32 mouse cellular contexts compared by ENCODE assay signal in genomic region chrY:90729816-90730303, GRCm38 (mm10). TPM values are rescaled to one million over a fixed set of nuclear protein-coding genes. Genes with fewer than 3 reads are reported as not detected.
DNase-seq lines count a peak whose midpoint lies in the region; TF ChIP-seq lines count a peak whose summit lies in the region.
"Not testable (repeated sequence)": the region's sequence is repeated elsewhere in the genome, so short reads cannot be mapped to it uniquely, and the experiment has no call there.
"Had no signal": no experiment of that assay in that cellular context is flagged by ENCODE, and none has a peak within 500 bp of the region (broad histone marks: within the 10 kb centered on the region; RNA-seq: fewer than 3 reads in every experiment).

No protein-coding gene starts in this region.

- not testable (repeated sequence) for TF ChIP-seq POLR2A in ES-Bruce4 (IDR thresholded peaks at IDR 0.05; ENCODE audit: insufficient read depth, low read length); MEL (IDR thresholded peaks at IDR 0.05; ENCODE audit: control insufficient read depth in 1 of 2, insufficient read depth in 1 of 2, low read depth in 1 of 2, low read length in 2 of 2, poor library complexity in 1 of 2)

- H3K9ac ChIP-seq in ES-Bruce4 (ENCODE audit: low read depth, poor library complexity, severe bottlenecking); MEL (ENCODE audit: control insufficient read depth, low read depth, low read length, poor library complexity, severe bottlenecking): not testable (repeated sequence)

- 0 out of 2 replicates have a peak overlapping the region, but pooled peaks have one; percentile 51 for H3K27ac ChIP-seq in ES-Bruce4 (ENCODE audit: insufficient read depth, low read length)
- not testable (repeated sequence) for H3K27ac ChIP-seq in MEL (ENCODE audit: control insufficient read depth, low read depth, low read length)

- TF ChIP-seq EP300 in ES-Bruce4 (IDR thresholded peaks at IDR 0.05; ENCODE audit: insufficient read depth, low read depth, low read length); MEL (IDR thresholded peaks at IDR 0.05; ENCODE audit: low read depth in 1 of 2, low read length in 2 of 2): not testable (repeated sequence)

- H3K9me3 ChIP-seq in ES-Bruce4 (replicated peaks; ENCODE audit: control insufficient read depth, insufficient read depth, low read length, poor library complexity, severe bottlenecking), result peaks cover 50% of the 10 kb centered on the region
- not testable (repeated sequence) for H3K9me3 ChIP-seq in MEL (replicated peaks; ENCODE audit: insufficient read depth, low read length)

- H3K27me3 ChIP-seq in ES-Bruce4 (ENCODE audit: control insufficient read depth, insufficient read depth, low read length, poor library complexity, severe bottlenecking); MEL (ENCODE audit: control insufficient read depth in 1 of 2, insufficient read depth in 2 of 2, low read length in 2 of 2): not testable (repeated sequence)

- DNase-seq in B cell, adult 2 months, result peak; percentile 85 to 86
- DNase-seq in MEL (ENCODE audit: low read depth, low spot score) (peak; percentile 22), R1 (ENCODE audit: low read depth, low spot score) (peak; percentile 83)
- DNase-seq in forelimb bud, embryonic 11.5 days (ENCODE audit: low read depth, low spot score), result peak; percentile 36
- DNase-seq in retina, postnatal 1 day, result peak; percentile 0

- H3K4me1 ChIP-seq in ES-Bruce4 (ENCODE audit: control insufficient read depth, insufficient read depth, low read length); MEL (ENCODE audit: control insufficient read depth in 1 of 2, insufficient read depth in 2 of 2, low read length in 2 of 2): not testable (repeated sequence)

- TF ChIP-seq RAD21 in MEL (IDR thresholded peaks at IDR 0.05; ENCODE audit: low read depth, low read length), result not testable (repeated sequence)

- H3K79me2 ChIP-seq in MEL (ENCODE audit: control insufficient read depth, insufficient read depth, low read length, poor library complexity), result not testable (repeated sequence)

- H3K4me3 ChIP-seq in ES-Bruce4 (ENCODE audit: low read depth, low read length); MEL (ENCODE audit: control insufficient read depth in 1 of 2, insufficient read depth in 1 of 2, low read depth in 2 of 2, low read length in 2 of 2): not testable (repeated sequence)

- TF ChIP-seq CTCF in ES-Bruce4 (IDR thresholded peaks at IDR 0.05; ENCODE audit: low read depth, low read length); MEL (IDR thresholded peaks at IDR 0.05 in 2 of 3, conservative IDR thresholded peaks at IDR 0.05 in 1 of 3; ENCODE audit: control insufficient read depth in 1 of 3, insufficient read depth in 1 of 3, low read depth in 2 of 3, low read length in 3 of 3, poor library complexity in 1 of 3, severe bottlenecking in 1 of 3): not testable (repeated sequence)

- H3K36me3 ChIP-seq in ES-Bruce4 (ENCODE audit: control insufficient read depth, insufficient read depth, low read length, poor library complexity, severe bottlenecking), result peaks cover 48% of the 10 kb centered on the region
- H3K36me3 ChIP-seq in MEL (ENCODE audit: control insufficient read depth in 1 of 2, insufficient read depth in 2 of 2, low read length in 2 of 2), result not testable (repeated sequence)

RNA-seq across cellular contexts. Expression of gene Gm21860, which starts 24.8 kb away (rescaled TPM):
- polyA plus RNA-seq in ES-Bruce4 (2011; ENCODE audit: insufficient read depth, insufficient read length, low read depth, missing spikeins) (not detected in 2 replicates), MEL (2012; ENCODE audit: insufficient read depth in 1 of 2, insufficient read length in 2 of 2, low read depth in 1 of 2, low replicate concordance in 2 of 2, missing spikeins in 1 of 2) (not detected)
- not detected in 2 replicates for total RNA-seq in MEL (2012; rRNA removed)
- total RNA-seq: adrenal gland, adult 8-10 months; adrenal gland, postnatal 25 days; G1E; gastrocnemius, adult 2 months; gastrocnemius, postnatal 14 days; gastrocnemius, postnatal 4 days; heart, adult 8-10 months; heart, postnatal 25 days; hematopoietic stem cell, adult 5-6 weeks had no signal
- polyA plus RNA-seq: activated CD4-positive, CD25-positive, alpha-beta regulatory T cell, adult 4 months; C2C12; embryonic facial prominence, embryonic 11.5 days; embryonic facial prominence, embryonic 14.5 days; forebrain, embryonic 10.5 days; forebrain, embryonic 13.5 days; forebrain, embryonic 16.5 days; frontal cortex, adult 2 months; G1E; heart, embryonic 11.5 days; heart, embryonic 14.5 days; heart, postnatal 0 days; hindbrain, embryonic 12.5 days; hindbrain, embryonic 15.5 days; intestine, embryonic 14.5 days; intestine, postnatal 0 days; kidney, adult 2 months; Patski had no signal

RNA-seq across cellular contexts. Expression of gene Gm47283, which starts 54.7 kb away (rescaled TPM):
- polyA plus RNA-seq in ES-Bruce4 (2011; ENCODE audit: insufficient read depth, insufficient read length, low read depth, missing spikeins), result not detected in 2 replicates
- not detected in 2 replicates for total RNA-seq in MEL (2012; rRNA removed)
- not detected for polyA plus RNA-seq in MEL (2012; ENCODE audit: insufficient read depth in 1 of 2, insufficient read length in 2 of 2, low read depth in 1 of 2, low replicate concordance in 2 of 2, missing spikeins in 1 of 2)
- total RNA-seq: adrenal gland, adult 8-10 months; adrenal gland, postnatal 25 days; G1E; gastrocnemius, adult 2 months; gastrocnemius, postnatal 14 days; gastrocnemius, postnatal 4 days; heart, adult 8-10 months; heart, postnatal 25 days; hematopoietic stem cell, adult 5-6 weeks had no signal
- polyA plus RNA-seq: activated CD4-positive, CD25-positive, alpha-beta regulatory T cell, adult 4 months; C2C12; embryonic facial prominence, embryonic 11.5 days; embryonic facial prominence, embryonic 14.5 days; forebrain, embryonic 10.5 days; forebrain, embryonic 13.5 days; forebrain, embryonic 16.5 days; frontal cortex, adult 2 months; G1E; heart, embryonic 11.5 days; heart, embryonic 14.5 days; heart, postnatal 0 days; hindbrain, embryonic 12.5 days; hindbrain, embryonic 15.5 days; intestine, embryonic 14.5 days; intestine, postnatal 0 days; kidney, adult 2 months; Patski had no signal

Comparison
In these comparisons a context has a peak if more than half of its experiments do, and no peak if none do; other contexts are left out.
1. DNase-seq: peak in every context shown above with its lines; median percentile 86 in B cell, adult 2 months; 83 in R1; 36 in forelimb bud, embryonic 11.5 days; 22 in MEL; 0 in retina, postnatal 1 day.